Mouse (Mus musculus) gastrocnemius, postnatal 10 days (tissue): Measurements from ENCODE around the gene Mindy4. TPM values are rescaled to one million over a fixed set of nuclear protein-coding genes. Genes with fewer than 3 reads are reported as not detected.

Experiments
- microRNA-seq, 2 experiments: library from miRNA; unstranded; fragments of <30 nt; microRNA quantifications; one replicate each; pipeline ENCODE4 v1.2.0; 2021
- total RNA-seq, 2 experiments: library from RNA; stranded (reverse); gene quantifications; 2 replicates each; pipeline ENCODE4 v1.2.3; 2021

Gene Mindy4
- total RNA-seq, 2 experiments from 2014 or later = 3.3 to 4.1 TPM

Small RNAs within 50 kb of the gene (microRNA-seq; reads per million reads assigned to microRNA genes)
- gene Gm25458 = 0 reads per million in 2 experiments

Other genes starting within 250 kb of the Mindy4 start
- gene Nod1, start 230.8 kb upstream of the Mindy4 start, total RNA-seq = 1 to 10 TPM; 7.0 to 7.6 TPM
- gene Ggct, start 210.4 kb upstream of the Mindy4 start, total RNA-seq = 1 to 10 TPM; 6.3 TPM
- gene Gars, start 165.4 kb upstream of the Mindy4 start, total RNA-seq = 10 to 100 TPM; 66.8 to 72.7 TPM
- 1 to 10 TPM; 3.4 to 4.8 TPM for gene Crhr2, start 70.4 kb upstream of the Mindy4 start, total RNA-seq
- gene Inmt, start 28.3 kb upstream of the Mindy4 start, total RNA-seq = under 1 TPM; 0.25 to 0.89 TPM
- 100 to 1,000 TPM; 127 to 167 TPM for gene Aqp1, start 133.0 kb downstream of the Mindy4 start, total RNA-seq
- not detected for gene Ghrhr, start 172.9 kb downstream of the Mindy4 start, total RNA-seq
- 1 to 10 TPM; 4.1 to 7.5 TPM for gene Adcyap1r1, start 248.6 kb downstream of the Mindy4 start, total RNA-seq